Mouse (Mus musculus) kidney, postnatal 10 days (tissue): Measurements from ENCODE around the gene Tmem56.

Experiments used
- DNase-seq: peaks from one replicate; pipeline ENCODE4 v3.0.0; 2021; ENCODE audit warnings: mixed read lengths

Tmem56 gene

GRCm38 (mm10) chr3:121163271-121163819 is 119.6 kb downstream of the Tmem56 start:
- DNase-seq: peak; percentile 74

GRCm38 (mm10) chr3:121161661-121162060 is 121.2 kb downstream of the Tmem56 start:
- DNase-seq: no peak

DNA sequence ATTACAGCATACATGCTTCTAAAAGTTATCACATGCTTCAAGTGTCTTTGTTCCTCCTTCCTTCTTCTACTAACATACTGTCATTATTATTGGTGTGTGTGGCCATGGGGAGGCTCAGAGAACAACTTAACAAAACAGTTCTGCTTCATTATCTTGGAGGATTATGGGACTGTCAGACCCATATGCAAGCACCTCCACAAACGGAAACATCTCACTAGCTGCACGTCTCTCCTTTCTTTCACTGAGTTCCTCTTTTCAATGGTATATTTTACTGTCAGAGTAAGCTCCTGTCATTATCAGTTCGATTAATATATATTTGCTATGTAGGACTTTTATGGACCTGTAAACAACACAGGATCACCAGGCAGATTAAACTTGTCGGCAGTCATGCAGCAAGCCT is 122.5 kb downstream of the Tmem56 start:
- DNase-seq: no peak

DNA sequence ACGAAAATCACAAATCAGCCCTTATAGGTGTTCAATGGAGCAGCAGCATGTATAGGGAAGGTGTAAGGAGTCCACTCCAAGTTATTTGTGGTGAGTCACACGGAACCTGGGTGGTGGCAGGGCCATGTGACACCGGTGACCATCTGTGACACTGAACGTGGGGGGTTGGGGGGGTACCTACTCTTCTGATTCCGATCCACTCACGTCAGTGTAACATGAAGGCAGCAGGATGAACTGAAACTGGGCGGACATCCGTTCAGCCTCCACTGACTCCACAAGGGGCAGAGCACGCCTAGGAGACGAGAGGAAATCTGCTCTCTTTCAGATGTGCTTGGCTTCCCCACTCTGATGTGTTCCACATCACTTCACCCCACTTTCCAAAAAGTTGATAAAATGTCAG is 123.3 kb downstream of the Tmem56 start:
- DNase-seq: no peak

DNA sequence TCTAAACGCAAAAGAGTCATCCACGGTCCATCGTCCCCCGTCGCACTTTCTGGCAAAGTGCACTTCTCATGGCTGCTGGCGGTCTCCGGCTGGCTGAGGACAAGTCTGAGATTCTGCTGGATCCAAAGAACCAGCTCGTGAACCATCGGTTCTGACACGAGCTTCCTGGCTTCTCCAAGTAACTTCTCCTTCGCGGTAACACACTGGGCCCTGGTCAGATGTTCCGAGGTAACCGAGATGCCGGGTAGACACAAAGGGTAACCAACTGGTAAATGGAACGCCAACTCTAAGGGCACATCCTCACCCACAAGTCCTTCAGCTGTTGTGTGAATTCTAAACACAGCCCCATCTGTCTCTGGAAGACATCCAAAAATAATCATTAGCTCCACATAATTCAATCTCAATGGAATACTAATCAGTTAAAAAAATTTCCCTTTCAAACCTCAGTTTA is 124.0 kb downstream of the Tmem56 start:
- DNase-seq: no peak

DNA sequence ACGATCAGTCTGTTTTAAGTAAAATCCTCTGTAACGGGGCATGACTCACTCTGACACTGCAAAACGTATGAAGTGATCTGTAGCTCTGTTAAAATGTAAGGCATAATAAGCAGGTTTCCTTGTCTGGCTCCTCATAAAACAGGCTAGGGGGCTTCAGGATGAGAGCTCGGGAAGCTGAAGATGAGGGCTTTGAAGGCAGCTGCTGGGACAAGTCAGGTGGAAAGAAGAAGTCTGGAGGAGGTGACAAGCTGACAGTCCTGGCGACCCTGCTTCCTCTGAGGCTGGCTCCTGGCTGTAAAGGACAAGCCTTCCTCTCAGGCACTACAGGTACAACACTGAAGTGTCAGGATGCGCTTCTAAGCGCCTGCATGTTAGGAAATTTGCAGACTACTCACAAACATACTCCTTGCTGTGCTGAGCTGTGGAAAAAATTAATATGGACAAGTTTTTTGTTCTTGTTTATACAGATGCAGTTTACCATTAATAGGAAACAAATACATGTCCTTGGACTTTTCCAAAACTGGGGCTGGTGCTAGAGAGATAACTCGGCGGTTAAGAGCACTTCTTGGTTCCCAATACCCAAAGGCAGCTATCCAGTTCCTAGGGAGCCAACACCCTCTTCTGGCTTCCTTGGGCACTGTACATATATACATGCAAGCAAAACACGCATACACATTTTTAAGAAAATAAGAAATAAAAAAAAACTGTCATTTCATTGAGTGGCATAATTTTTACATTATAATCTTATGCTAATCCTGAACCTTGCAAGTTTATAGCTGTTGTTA is 125.2 kb downstream of the Tmem56 start:
- no peak for DNase-seq

DNA sequence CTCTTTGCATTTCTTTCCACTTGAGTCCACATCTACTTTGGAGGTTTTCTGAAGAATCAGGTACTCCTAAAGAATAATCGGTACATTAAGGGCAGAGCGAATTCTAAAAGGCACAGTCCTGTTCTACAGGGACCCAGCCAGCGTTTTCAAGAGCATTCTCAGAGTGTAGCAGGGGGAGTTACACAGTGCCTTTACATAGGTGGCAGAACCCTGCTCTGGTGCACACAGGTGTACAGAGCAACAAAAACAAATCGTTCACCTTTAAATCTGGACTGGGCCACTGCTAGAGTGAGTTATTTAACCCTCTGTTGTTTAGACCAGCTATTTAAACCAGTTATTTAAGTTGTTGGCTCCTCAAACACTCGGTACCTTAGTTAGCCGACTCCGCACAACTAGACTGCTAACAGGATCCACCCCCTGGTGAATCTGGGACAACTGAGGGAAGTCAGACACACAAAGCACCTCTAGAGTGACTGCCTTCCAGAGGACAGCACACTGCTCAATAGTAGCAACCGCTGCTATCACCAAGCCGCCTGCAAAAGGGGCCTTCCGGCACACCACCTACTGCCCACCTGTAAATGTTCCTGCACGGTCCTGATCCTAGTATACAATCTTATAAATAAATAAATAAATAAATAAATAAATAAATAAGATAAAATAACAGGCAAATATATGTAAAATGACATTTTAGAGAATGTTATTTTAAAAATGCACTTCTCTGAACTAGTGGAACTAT is 126.3 kb downstream of the Tmem56 start:
- DNase-seq: no peak

- DNase-seq: no peak
Measured at GRCm38 (mm10) chr3:121156043-121156442, 126.9 kb downstream of the Tmem56 start.
